Mouse (Mus musculus) ES-E14 (cell line): ENCODE data around the gene Gjd2. TPM values are rescaled to one million over a fixed set of nuclear protein-coding genes. Genes with fewer than 3 reads are reported as not detected.

Experiments
- DNase-seq: peaks from one replicate; pipeline ENCODE4 v3.0.0-alpha.2; 2013; ENCODE audit warnings: low read depth, low spot score
- H3K27ac ChIP-seq: 2 replicates; pipeline ENCODE4 v1.5.1; 2012; ENCODE audit warnings: low read depth, mild to moderate bottlenecking, low read length, moderate library complexity, mixed read lengths; ENCODE audit not compliant: poor library complexity, insufficient read depth, severe bottlenecking
- H3K36me3 ChIP-seq: 2 replicates; pipeline ENCODE4 v1.6.1; 2012; ENCODE audit warnings: mild to moderate bottlenecking, low read length, moderate library complexity, mixed read lengths; ENCODE audit not compliant: control insufficient read depth, poor library complexity, insufficient read depth, severe bottlenecking
- H3K4me1 ChIP-seq, 2 experiments: fragments of 150-350 bp in 1 of 2; sonication (generic) in 1 of 2; 2 replicates each; pipeline ENCODE4 v1.6.1; 2012; ENCODE audit warnings: low read length in 2 of 2, mild to moderate bottlenecking in 1 of 2, mixed read lengths in 1 of 2; ENCODE audit not compliant: control insufficient read depth in 2 of 2, insufficient read depth in 2 of 2, poor library complexity in 1 of 2
- H3K4me3 ChIP-seq, 2 experiments: fragments of 150-350 bp in 1 of 2; sonication (generic) in 1 of 2; 2 replicates each; pipeline ENCODE4 v1.5.1; 2012; ENCODE audit warnings: low read length in 2 of 2, low read depth in 1 of 2, mild to moderate bottlenecking in 1 of 2, mixed read lengths in 1 of 2; ENCODE audit not compliant: insufficient read depth in 1 of 2, poor library complexity in 1 of 2, severe bottlenecking in 1 of 2
- H3K9ac ChIP-seq: 2 replicates; pipeline ENCODE4 v1.6.1; 2012; ENCODE audit warnings: low read depth, mild to moderate bottlenecking, low read length, mixed read lengths; ENCODE audit not compliant: poor library complexity, insufficient read depth, severe bottlenecking
- H3K9me3 ChIP-seq: fragments of 150-350 bp; sonication (generic); 2 replicates; pipeline ENCODE4 v1.6.1; 2012; ENCODE audit warnings: low read depth, mild to moderate bottlenecking, low read length; ENCODE audit not compliant: control insufficient read depth, insufficient read depth
- CHD2 ChIP-seq: IDR thresholded peaks from 2 replicates; pipeline ENCODE4 v1.6.1; 2014; ENCODE audit warnings: mild to moderate bottlenecking, low read depth, low read length, inconsistent platforms
- HCFC1 ChIP-seq: IDR thresholded peaks from 2 replicates; pipeline ENCODE4 v1.6.1; 2012; ENCODE audit warnings: low read length, inconsistent platforms, borderline replicate concordance; ENCODE audit not compliant: insufficient read depth
- MAFK ChIP-seq: IDR thresholded peaks from 2 replicates; pipeline ENCODE4 v1.6.1; 2014; ENCODE audit warnings: mild to moderate bottlenecking, low read depth, low read length, inconsistent platforms; ENCODE audit not compliant: insufficient read depth
- ZC3H11A ChIP-seq: IDR thresholded peaks from 2 replicates; pipeline ENCODE4 v1.6.1; 2012; ENCODE audit warnings: low read depth, mild to moderate bottlenecking, inconsistent platforms, low read length, borderline replicate concordance
- ZNF384 ChIP-seq: IDR thresholded peaks from 2 replicates; pipeline ENCODE4 v1.6.1; 2012; ENCODE audit warnings: low read depth, low read length, inconsistent platforms
- in situ Hi-C, 2 experiments: fragments of 600-800 bp; cut with MboI; formaldehyde crosslinking; loops; one replicate each; pipeline ENCODE4 v1.15.1; 2025; ENCODE audit warnings: low sequenced_read_pairs in 2 of 2, inconsistent platforms in 1 of 2; ENCODE audit not compliant: unreplicated experiment in 2 of 2
- total RNA-seq: library from RNA; depleted of rRNA; stranded (reverse); fragments of 300-350 nt; gene quantifications from 2 replicates; pipeline ENCODE4 v1.2.3, GENCODE M21; 2012

Gjd2 gene
- total RNA-seq, 1 experiment: not detected

GRCm38 (mm10) chr2:114054129-114054528 is 40.7 kb upstream of the Gjd2 start:
- in situ Hi-C loops: no loop called here
- no peak overlapping the region for H3K9ac ChIP-seq
- H3K9me3 ChIP-seq: no peaks in the 10 kb centered on the region
- H3K4me3 ChIP-seq: no peak overlapping the region
- no peak overlapping the region for H3K27ac ChIP-seq
- peaks cover 0 to 5% of the 10 kb centered on the region in 2 experiments; a peak in 1 of 4 replicates for H3K4me1 ChIP-seq
- no peaks in the 10 kb centered on the region for H3K36me3 ChIP-seq
- no peak for DNase-seq
- no peak for TF ChIP-seq ZC3H11A
- TF ChIP-seq ZNF384: no peak
- TF ChIP-seq HCFC1: no peak
- no peak for TF ChIP-seq MAFK
- no peak for TF ChIP-seq CHD2

DNA sequence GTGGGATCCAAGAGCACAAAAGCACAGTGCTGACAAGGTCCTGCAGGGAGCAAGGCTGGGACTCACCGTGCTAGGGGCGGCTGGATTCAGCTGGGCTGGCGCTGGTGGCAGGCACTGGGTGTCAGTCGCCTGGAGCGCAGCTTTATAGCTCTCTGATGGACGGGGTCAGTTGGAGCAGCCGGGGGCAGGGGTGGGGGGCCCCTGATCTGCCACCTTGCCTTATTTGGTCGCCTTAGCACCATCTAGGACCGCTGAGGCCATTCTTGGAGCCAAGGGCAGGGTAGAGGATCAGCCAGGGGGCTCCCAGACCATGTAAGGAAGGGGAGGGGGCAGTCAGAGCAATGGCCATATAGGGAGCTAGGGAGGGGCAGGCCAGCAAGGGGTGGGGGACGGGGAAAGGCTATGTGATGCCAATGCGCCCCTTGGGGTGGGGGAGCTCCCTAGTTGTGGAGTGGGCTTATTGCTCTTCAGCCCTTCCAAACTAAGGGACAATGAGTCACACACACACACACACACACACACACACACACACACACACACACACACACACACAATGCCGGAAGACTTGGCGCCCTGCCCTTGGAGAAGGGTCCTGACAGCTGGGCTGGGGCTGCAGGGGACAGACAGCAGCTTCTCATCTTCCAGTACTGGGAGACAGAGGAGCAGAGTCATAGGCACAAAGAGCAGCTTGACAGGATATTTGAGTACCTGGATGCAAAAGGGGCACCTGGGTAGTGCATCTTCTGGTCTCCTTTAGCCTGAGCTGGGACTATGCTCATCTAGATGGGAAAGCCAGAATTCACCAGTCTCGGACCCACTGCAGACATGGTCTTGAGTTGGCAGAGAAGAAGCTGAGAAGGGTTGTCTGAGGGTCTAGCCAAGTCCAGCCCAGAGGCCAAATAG is 39.5 kb upstream of the Gjd2 start, which contains the start of gene Actc1:
Gene Actc1 (minus strand): TSS at position 853 of the 903 bp plus-strand sequence.
- in situ Hi-C loops: no loop called here
- no peak for TF ChIP-seq MAFK
- TF ChIP-seq CHD2: no peak
- TF ChIP-seq ZNF384: no peak
- TF ChIP-seq ZC3H11A: no peak
- TF ChIP-seq HCFC1: no peak
- peaks cover 0 to 5% of the 10 kb centered on the region in 2 experiments; a peak in 1 of 4 replicates for H3K4me1 ChIP-seq
- DNase-seq: no peak
- H3K9ac ChIP-seq: no peak within 1 kb of the TSS
- no peaks in the 10 kb centered on the region for H3K36me3 ChIP-seq
- no peaks in the 10 kb centered on the region for H3K9me3 ChIP-seq
- no peak within 1 kb of the TSS for H3K4me3 ChIP-seq
- no peak within 1 kb of the TSS for H3K27ac ChIP-seq

- no peaks in the 10 kb centered on the region for H3K9me3 ChIP-seq
- no peak for DNase-seq
- in situ Hi-C loops: no loop called here
- no peak for TF ChIP-seq ZC3H11A
- TF ChIP-seq MAFK: no peak
- TF ChIP-seq CHD2: no peak
- TF ChIP-seq ZNF384: no peak
- no peak for TF ChIP-seq HCFC1
- H3K4me3 ChIP-seq: no peak overlapping the region
- no peaks in the 10 kb centered on the region for H3K36me3 ChIP-seq
- no peak overlapping the region for H3K27ac ChIP-seq
- no peak overlapping the region for H3K9ac ChIP-seq
- no peaks in the 10 kb centered on the region for H3K4me1 ChIP-seq
These were observed 38.4 kb upstream of the Gjd2 start for GRCm38 (mm10) chr2:114051871-114052241.

- H3K36me3 ChIP-seq: no peaks in the 10 kb centered on the region
- no peak overlapping the region for H3K27ac ChIP-seq
- TF ChIP-seq ZNF384 (no peak), ZC3H11A (no peak), HCFC1 (no peak), MAFK (no peak), CHD2 (no peak)
- in situ Hi-C loops: no loop called here
- H3K4me1 ChIP-seq: no peaks in the 10 kb centered on the region
- no peak overlapping the region for H3K9ac ChIP-seq
- DNase-seq: no peak
- H3K9me3 ChIP-seq: no peaks in the 10 kb centered on the region
- no peak overlapping the region for H3K4me3 ChIP-seq
These were observed 37.9 kb upstream of the Gjd2 start for GRCm38 (mm10) chr2:114051111-114051870.
